Mouse (Mus musculus): ENCODE results near the gene Pitpnm1.
A peak's percentile ranks its signal among the peaks of the same experiment; 100 is the strongest.

Pitpnm1 gene

DNA sequence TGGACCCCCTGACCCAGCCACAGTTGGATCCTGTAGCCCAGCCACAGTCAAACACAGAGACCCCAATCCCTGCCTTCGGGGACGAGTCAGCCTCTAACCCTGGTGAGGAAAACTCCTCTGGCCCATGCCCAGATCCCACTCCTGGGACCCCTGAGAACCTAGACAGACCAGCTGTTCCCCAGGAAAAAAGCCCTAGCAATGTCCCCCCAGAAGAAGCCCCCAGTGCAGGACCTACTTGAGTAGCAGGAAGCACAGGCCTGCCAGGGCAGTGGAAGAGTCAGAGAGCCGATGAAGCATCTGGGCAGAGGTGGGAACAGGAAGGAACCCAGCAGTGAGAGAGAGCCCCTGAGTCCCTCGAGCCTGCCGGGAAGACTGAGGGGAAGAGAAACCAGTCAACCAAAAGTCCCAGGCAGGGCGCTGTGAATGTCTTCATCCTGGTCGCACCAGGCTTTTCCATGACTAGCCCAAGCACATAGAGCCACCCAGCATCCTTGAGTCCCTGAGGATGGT lies 44.0 kb downstream of the Pitpnm1 start, which contains the start of gene Cabp4:
TSS of gene Cabp4 (minus strand) at position 275 of the 510 bp plus-strand sequence.
- no peak for DNase-seq

GRCm38 (mm10) chr19:4144550-4145498 lies 45.0 kb downstream of the Pitpnm1 start:
- DNase-seq, result no peak

GRCm38 (mm10) chr19:4145936-4146335 lies 46.1 kb downstream of the Pitpnm1 start:
- DNase-seq, result no peak

GRCm38 (mm10) chr19:4146366-4147021 lies 46.7 kb downstream of the Pitpnm1 start:
- no peak for DNase-seq

- no peak for DNase-seq
Observed at GRCm38 (mm10) chr19:4147022-4147405, 47.2 kb downstream of the Pitpnm1 start.

GRCm38 (mm10) chr19:4147782-4148490 lies 48.1 kb downstream of the Pitpnm1 start:
- DNase-seq, result no peak

- DNase-seq, result peak; percentile 95
Observed at GRCm38 (mm10) chr19:4148491-4148806, 48.7 kb downstream of the Pitpnm1 start, which contains the start of gene Coro1b. TSS of gene Coro1b (plus strand) at chr19:4148619.

DNA sequence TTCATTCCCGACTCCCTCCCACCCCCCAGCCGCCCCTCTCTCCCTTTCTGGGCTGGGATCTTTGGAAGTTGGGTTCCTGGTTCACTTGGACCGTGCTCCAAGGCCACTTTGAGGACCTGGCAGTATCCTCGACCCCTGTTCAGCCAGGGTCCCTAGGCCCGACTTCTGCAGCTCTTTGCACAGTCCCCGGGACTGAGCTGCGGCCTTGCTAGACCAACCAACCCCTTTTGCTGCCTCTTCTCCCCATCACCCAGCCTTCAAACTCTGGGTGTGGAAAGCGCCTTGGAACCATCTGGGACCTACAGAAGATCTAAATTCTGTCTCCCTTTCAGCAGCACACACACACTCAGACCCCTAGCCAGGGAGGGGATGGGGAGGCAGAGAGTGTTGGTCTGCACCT lies 49.0 kb downstream of the Pitpnm1 start:
- no peak for DNase-seq

- DNase-seq, result no peak
Observed at GRCm38 (mm10) chr19:4149283-4149682, 49.5 kb downstream of the Pitpnm1 start.

DNA sequence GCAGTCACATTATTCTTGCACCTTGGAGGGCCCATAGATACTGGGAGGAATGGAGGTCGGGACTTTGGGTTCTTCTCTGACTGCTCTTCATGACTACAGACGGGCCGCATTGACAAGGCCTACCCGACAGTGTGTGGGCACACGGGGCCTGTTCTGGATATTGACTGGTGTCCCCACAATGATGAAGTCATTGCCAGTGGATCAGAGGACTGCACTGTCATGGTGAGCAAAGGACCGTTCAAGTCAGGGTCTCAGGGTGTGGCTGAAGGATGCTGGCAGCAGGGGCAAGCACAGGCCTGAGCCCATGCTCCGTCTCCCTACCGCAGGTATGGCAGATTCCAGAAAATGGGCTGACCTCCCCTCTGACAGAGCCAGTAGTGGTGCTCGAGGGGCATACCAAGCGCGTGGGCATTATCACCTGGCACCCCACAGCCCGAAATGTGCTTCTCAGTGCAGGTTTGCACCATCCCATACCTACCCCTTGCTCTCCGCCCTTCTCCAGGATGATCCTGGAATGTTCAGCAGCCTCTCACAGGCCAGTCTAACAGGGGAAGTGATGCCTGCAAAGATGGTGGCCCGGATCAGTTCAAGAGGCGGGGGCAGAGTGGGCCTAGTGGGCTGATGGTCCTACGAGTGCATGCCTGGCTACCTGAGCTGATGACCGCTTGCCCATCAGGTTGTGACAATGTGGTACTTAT lies 50.1 kb downstream of the Pitpnm1 start:
- DNase-seq, result no peak

DNA sequence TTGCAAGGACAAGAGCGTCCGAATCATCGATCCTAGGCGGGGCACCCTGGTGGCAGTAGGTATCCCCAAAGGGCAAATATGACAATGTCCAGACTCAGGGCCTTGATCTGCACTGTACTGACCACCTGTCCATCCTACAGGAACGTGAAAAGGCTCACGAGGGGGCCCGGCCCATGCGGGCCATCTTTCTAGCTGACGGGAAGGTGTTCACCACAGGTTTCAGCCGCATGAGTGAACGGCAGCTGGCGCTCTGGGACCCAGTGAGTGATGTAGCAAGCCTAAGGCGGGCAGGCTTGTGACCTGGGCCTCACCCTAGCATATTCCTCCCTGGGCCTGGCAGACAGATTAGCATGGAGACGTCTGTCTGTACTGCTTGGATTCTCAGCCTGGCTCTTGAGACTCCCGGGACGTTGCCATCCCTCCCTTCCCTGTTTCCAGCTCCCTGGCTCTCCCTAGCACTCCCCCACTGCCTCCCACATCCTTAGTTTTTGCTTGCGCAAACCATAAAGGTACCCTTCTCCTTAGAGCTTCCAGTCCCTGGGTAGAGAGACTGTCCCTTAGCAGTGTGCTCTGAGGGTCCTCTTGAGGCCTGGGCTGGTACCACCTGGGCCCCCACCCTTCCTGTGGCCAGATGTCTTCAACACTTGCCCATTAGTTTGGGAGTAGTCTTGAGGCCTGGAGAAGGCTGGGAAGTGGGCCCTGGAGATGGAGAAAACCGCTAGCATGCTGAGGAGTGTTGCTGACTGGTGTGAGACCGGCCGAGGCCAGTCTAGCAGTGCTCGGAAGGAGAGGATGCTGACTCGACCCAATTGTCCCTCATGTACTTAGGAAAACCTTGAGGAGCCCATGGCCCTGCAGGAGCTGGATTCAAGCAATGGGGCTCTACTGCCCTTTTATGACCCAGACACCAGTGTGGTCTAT lies 51.0 kb downstream of the Pitpnm1 start:
- DNase-seq, result no peak

DNA sequence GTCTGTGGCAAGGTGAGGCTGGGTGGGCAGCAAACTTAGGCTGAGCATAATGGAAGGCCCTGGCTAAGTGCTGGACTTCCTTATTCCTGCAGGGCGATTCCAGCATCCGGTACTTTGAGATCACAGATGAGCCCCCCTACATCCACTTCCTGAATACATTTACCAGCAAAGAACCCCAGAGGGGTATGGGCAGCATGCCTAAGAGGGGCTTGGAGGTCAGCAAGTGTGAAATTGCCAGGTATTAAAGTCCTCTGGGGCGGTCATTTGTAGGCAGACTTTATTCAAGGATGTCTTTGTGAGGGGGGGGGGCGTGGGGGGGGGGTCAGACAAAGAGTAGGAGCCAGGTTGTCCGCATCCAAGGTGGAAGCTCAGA lies 51.7 kb downstream of the Pitpnm1 start:
- DNase-seq, result no peak

DNA sequence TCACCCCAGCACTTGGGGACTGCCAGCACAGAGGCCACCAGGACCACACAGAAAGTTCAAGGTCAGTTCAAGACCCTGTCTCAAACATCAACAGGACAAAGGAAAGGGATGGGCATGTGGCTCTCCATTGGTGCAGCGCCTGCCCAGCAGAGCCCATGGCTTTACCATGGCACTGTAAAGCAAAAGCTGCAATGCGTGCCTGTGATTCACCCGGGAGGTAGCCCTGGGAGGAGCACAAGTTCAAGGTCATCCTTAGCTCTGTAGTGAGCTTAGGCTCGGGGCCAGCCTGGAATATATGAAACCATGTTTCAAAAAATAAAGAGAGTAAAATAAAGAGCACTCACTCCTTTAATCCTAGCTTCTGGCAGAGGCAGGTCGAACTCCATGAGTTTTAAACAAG lies 52.1 kb downstream of the Pitpnm1 start:
- no peak for DNase-seq

DNA sequence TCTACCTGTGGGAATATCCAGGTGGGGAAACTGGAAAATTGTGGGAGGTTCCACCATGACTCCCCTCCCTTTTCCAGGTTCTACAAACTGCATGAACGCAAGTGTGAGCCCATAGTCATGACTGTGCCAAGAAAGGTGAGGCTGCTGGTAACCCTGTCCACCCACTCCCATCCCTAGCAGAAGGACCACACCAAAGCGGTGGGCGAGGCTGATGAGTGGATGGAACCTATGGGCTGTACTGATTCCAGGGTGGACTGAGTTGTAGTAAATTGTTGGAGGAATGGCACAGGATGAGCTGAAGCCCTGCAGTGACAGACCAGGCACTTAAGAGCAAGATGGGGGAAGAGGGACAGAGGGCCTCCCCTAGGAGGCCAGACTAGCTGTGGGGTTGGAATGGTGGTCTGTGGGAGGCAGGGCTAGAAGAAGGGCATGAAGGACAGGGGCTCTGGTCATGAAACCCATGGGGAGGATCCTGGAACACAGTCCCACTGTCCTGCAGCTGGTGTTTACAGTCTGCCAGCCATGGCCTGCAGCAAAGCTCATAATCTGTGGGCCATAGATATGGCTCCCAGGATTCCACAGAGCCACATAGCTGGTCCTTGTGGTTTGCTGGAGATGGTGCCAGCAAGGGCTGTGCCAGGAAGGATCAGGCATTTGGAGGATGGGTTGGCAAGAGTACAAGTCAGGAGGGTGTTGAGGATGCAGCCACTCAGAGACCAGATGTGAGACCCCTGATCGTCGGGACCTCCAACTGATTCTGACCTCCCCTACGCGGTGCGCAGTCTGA lies 52.8 kb downstream of the Pitpnm1 start:
- no peak for DNase-seq

DNA sequence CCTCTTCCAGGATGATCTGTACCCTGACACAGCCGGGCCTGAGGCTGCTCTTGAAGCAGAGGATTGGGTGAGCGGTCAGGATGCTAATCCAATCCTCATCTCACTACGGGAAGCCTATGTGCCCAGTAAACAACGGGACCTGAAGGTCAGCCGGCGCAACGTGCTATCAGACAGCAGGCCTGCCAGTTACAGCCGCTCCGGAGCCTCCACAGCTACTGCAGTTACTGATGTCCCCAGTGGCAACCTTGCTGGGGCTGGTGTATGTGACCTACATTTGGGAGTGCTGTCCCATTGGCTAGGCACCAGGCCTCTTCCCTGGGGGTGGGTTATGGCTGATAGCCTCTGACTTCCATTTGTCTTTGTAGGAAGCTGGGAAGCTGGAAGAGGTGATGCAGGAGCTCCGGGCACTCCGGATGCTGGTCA lies 53.4 kb downstream of the Pitpnm1 start, which contains the start of gene Ptprcap:
TSS of gene Ptprcap (plus strand) at position 373 of the 423 bp plus-strand sequence.
- peak; percentile 67 for DNase-seq

DNA sequence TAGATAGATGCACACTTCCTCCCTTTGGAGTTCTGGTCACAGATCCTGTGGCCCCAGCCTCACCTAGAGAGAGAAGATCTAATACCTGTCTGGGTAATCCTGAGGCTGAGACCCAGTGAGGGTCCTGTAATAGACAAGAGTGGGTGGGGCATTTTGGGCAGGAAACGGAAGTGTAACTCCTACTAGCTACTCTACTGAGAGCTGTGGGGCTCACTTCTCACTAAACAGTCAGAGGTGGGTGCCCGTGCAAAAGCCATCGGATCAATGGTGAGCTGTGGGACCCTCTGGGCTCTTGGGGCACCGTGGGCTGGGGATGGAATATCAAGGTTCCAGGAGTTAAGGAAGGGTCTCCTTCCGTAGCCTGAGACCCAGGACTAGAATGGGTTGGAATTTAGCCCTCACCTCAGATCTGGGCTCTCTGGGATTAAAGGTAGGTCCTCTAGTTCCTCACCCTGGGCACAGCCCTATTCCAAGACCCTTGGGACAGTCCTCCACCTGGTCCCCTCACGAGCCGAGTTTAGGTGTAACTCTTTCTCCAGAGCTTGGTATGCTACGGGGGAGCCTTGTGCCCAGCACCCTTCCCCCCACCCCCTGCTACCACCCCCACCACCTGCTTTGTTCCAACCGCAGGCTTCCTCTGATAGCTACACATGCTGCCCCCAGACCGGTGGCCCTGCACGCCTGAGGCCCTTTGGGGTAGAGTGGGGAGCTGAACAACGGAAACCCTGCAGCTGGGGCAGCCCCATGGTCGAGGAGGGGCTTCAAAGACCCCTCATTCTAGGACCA lies 54.8 kb downstream of the Pitpnm1 start:
- no peak for DNase-seq

- DNase-seq, result no peak
Observed at GRCm38 (mm10) chr19:4155223-4156072, 55.6 kb downstream of the Pitpnm1 start.

DNA sequence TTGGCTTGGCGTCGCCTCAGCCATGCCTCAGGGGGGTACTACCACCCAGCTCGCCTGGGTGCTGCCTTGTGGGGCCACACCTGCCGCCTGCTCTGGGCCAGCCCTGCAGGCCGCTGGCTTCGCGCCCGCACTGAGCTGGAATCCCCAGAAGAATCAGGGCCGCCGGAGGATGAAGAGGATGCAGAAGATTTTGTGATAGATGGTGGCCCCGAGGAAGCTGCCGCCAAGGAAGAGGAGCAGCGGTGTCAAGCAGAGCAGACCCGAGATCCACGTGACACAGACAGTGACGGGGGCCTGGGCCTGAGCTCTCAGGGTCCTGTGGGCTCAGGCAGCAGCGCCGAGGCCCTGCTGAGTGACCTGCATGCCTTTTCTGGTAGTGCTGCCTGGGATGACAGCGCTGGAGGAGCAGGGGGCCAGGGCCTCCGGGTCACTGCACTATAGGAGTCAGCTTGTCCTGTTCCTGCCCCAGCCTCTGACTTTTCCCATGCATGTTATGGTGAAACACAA lies 56.3 kb downstream of the Pitpnm1 start:
- peak; percentile 34 for DNase-seq

DNA sequence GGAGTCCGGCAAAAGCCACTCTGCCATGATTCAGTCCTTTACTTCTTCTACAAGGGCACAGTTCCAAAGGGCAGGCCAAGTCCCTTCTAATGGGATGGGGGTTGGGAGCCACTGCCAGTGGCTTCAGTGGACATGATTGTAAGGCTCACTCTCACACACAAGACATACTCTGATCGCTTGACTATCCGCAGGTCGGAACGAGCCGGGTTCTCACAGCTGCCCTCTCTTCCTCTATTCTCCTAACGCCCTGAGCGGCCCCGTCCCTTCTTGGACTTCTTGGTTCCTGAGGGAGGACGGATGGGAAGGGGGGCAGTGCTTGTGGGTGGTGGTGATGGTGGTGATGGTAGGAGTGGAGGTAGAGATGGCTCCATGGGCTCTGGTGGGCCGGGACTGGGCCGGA lies 57.0 kb downstream of the Pitpnm1 start:
- DNase-seq, result no peak
